Mouse (Mus musculus): ENCODE results near the gene Olfr125. TPM values are rescaled to one million over a fixed set of nuclear protein-coding genes. Genes with fewer than 3 reads are reported as not detected.

Olfr125 gene
- polyA plus RNA-seq (2012; rRNA removed) (not detected in 2 replicates), polyA plus RNA-seq (2014; fragmentation: Nextera tagmentation; extraction: Ambion mirVana) (not detected in 2 replicates)

GRCm38 (mm10) chr17:37832649-37833048, at the start of gene Olfr125:
TSS of gene Olfr125 (plus strand) at chr17:37832949.
- no peak for TF ChIP-seq POLR2A (IDR thresholded peaks at IDR 0.05; ENCODE audit: borderline replicate concordance, extremely low read depth, insufficient read depth, insufficient read length)
- H3K27ac ChIP-seq (replicated peaks; ENCODE audit: low read depth, low read length): no peak within 1 kb of the TSS
- H3K4me1 ChIP-seq (ENCODE audit: control insufficient read depth, insufficient read depth, low read length): no peaks in the 10 kb centered on the region
- DNase-seq (ENCODE audit: low spot score): no peak
- H3K9me3 ChIP-seq (ENCODE audit: control insufficient read depth, low read length): no peaks in the 10 kb centered on the region
- no peaks in the 10 kb centered on the region for H3K36me3 ChIP-seq (ENCODE audit: control insufficient read depth, insufficient read depth, low read length)
- ATAC-seq (ENCODE audit: low FRiP score, low read depth): no peak
- no peaks in the 10 kb centered on the region for H3K27me3 ChIP-seq (ENCODE audit: control insufficient read depth, insufficient read depth, low read length)
- no peak within 1 kb of the TSS for H3K4me3 ChIP-seq (replicated peaks; ENCODE audit: low read length)
- H3K9ac ChIP-seq (ENCODE audit: low read depth, low read length, severe bottlenecking): no peak within 1 kb of the TSS
- no peak within 1 kb of the TSS for H3K4me2 ChIP-seq (replicated peaks; ENCODE audit: low read depth, low read length, severe bottlenecking)

- 86% methylated on average over 2 of the region's 2 CpGs for WGBS
- H3K9me3 ChIP-seq (ENCODE audit: control insufficient read depth, low read length): no peaks in the 10 kb centered on the region
Measured at GRCm38 (mm10) chr17:37793229-37793628, 39.5 kb upstream of the Olfr125 start, which contains the start of gene Olfr123. TSS of gene Olfr123 (plus strand) at chr17:37793529.

GRCm38 (mm10) chr17:37799588-37799987, 33.2 kb upstream of the Olfr125 start, which contains the start of gene Olfr124:
TSS of gene Olfr124 (plus strand) at chr17:37799888.
- Histone ChIP-seq H3K9ac (ENCODE audit: low read depth, low read length, severe bottlenecking) (no peak within 1 kb of the TSS), H3K4me3 (replicated peaks; ENCODE audit: low read length) (no peak within 1 kb of the TSS), H3K4me1 (ENCODE audit: control insufficient read depth, insufficient read depth, low read length) (no peaks in the 10 kb centered on the region), H3K36me3 (ENCODE audit: control insufficient read depth, insufficient read depth, low read length) (no peaks in the 10 kb centered on the region), H3K27me3 (ENCODE audit: control insufficient read depth, insufficient read depth, low read length) (no peaks in the 10 kb centered on the region), H3K4me2 (replicated peaks; ENCODE audit: low read depth, low read length, severe bottlenecking) (no peak within 1 kb of the TSS), H3K9me3 (ENCODE audit: control insufficient read depth, low read length) (no peaks in the 10 kb centered on the region), H3K27ac (replicated peaks; ENCODE audit: low read depth, low read length) (no peak within 1 kb of the TSS)
- no peak for TF ChIP-seq POLR2A (IDR thresholded peaks at IDR 0.05; ENCODE audit: borderline replicate concordance, extremely low read depth, insufficient read depth, insufficient read length)
- WGBS: 84% methylated on average over 3 of the region's 3 CpGs
- no peak for DNase-seq (ENCODE audit: low spot score)
- ATAC-seq (ENCODE audit: low FRiP score, low read depth): no peak

More at GRCm38 (mm10) chr17:37793229-37793628, 39.5 kb upstream of the Olfr125 start, which contains the start of gene Olfr123:
- no peak for TF ChIP-seq POLR2A (IDR thresholded peaks at IDR 0.05; ENCODE audit: borderline replicate concordance, extremely low read depth, insufficient read depth, insufficient read length)
- no peaks in the 10 kb centered on the region for H3K36me3 ChIP-seq (ENCODE audit: control insufficient read depth, insufficient read depth, low read length)
- no peaks in the 10 kb centered on the region for H3K27me3 ChIP-seq (ENCODE audit: control insufficient read depth, insufficient read depth, low read length)
- H3K4me1 ChIP-seq (ENCODE audit: control insufficient read depth, insufficient read depth, low read length): no peaks in the 10 kb centered on the region
- DNase-seq (ENCODE audit: low spot score): no peak
- no peak for ATAC-seq (ENCODE audit: low FRiP score, low read depth)
- H3K27ac ChIP-seq (replicated peaks; ENCODE audit: low read depth, low read length): no peak within 1 kb of the TSS
- no peak within 1 kb of the TSS for H3K4me3 ChIP-seq (replicated peaks; ENCODE audit: low read length)
- H3K9ac ChIP-seq (ENCODE audit: low read depth, low read length, severe bottlenecking): no peak within 1 kb of the TSS
- H3K4me2 ChIP-seq (replicated peaks; ENCODE audit: low read depth, low read length, severe bottlenecking): no peak within 1 kb of the TSS

- Histone ChIP-seq H3K36me3 (ENCODE audit: control insufficient read depth, insufficient read depth, low read length) (no peaks in the 10 kb centered on the region), H3K4me2 (replicated peaks; ENCODE audit: low read depth, low read length, severe bottlenecking) (no peak within 1 kb of the TSS), H3K27me3 (ENCODE audit: control insufficient read depth, insufficient read depth, low read length) (no peaks in the 10 kb centered on the region), H3K27ac (replicated peaks; ENCODE audit: low read depth, low read length) (no peak within 1 kb of the TSS), H3K9me3 (ENCODE audit: control insufficient read depth, low read length) (no peaks in the 10 kb centered on the region), H3K4me3 (replicated peaks; ENCODE audit: low read length) (no peak within 1 kb of the TSS), H3K9ac (ENCODE audit: low read depth, low read length, severe bottlenecking) (no peak within 1 kb of the TSS), H3K4me1 (ENCODE audit: control insufficient read depth, insufficient read depth, low read length) (no peaks in the 10 kb centered on the region)
- ATAC-seq (ENCODE audit: low FRiP score, low read depth): no peak
- DNase-seq (ENCODE audit: low spot score): no peak
- TF ChIP-seq POLR2A (IDR thresholded peaks at IDR 0.05; ENCODE audit: borderline replicate concordance, extremely low read depth, insufficient read depth, insufficient read length): no peak
Measured at GRCm38 (mm10) chr17:37847183-37847582, 14.4 kb downstream of the Olfr125 start, which contains the start of gene Olfr126. TSS of gene Olfr126 (plus strand) at chr17:37847483.

- no peak overlapping the region for H3K9ac ChIP-seq (ENCODE audit: low read depth, low read length, severe bottlenecking)
- H3K4me1 ChIP-seq (ENCODE audit: control insufficient read depth, insufficient read depth, low read length): no peaks in the 10 kb centered on the region
- ATAC-seq (ENCODE audit: low FRiP score, low read depth) (no peak), DNase-seq (ENCODE audit: low spot score) (no peak)
- TF ChIP-seq POLR2A (IDR thresholded peaks at IDR 0.05; ENCODE audit: borderline replicate concordance, extremely low read depth, insufficient read depth, insufficient read length): no peak
- no peak overlapping the region for H3K4me2 ChIP-seq (replicated peaks; ENCODE audit: low read depth, low read length, severe bottlenecking)
- H3K4me3 ChIP-seq (replicated peaks; ENCODE audit: low read length): no peak overlapping the region
- WGBS: 40% methylated on average over 2 of the region's 2 CpGs
- no peak overlapping the region for H3K27ac ChIP-seq (replicated peaks; ENCODE audit: low read depth, low read length)
- H3K9me3 ChIP-seq (ENCODE audit: control insufficient read depth, low read length): no peaks in the 10 kb centered on the region
- no peaks in the 10 kb centered on the region for H3K27me3 ChIP-seq (ENCODE audit: control insufficient read depth, insufficient read depth, low read length)
- H3K36me3 ChIP-seq (ENCODE audit: control insufficient read depth, insufficient read depth, low read length): no peaks in the 10 kb centered on the region
Measured at GRCm38 (mm10) chr17:37863901-37864300, 31.2 kb downstream of the Olfr125 start.

Data from limb, embryonic 14.5 days (tissue).